Mouse (Mus musculus): ENCODE results near the gene Snapin. TPM values are rescaled to one million over a fixed set of nuclear protein-coding genes. Genes with fewer than 3 reads are reported as not detected.

Snapin gene
- 68.0 and 74.7 TPM in 2 replicates for polyA plus RNA-seq (2014; fragmentation: Nextera tagmentation; extraction: Ambion mirVana)

DNA sequence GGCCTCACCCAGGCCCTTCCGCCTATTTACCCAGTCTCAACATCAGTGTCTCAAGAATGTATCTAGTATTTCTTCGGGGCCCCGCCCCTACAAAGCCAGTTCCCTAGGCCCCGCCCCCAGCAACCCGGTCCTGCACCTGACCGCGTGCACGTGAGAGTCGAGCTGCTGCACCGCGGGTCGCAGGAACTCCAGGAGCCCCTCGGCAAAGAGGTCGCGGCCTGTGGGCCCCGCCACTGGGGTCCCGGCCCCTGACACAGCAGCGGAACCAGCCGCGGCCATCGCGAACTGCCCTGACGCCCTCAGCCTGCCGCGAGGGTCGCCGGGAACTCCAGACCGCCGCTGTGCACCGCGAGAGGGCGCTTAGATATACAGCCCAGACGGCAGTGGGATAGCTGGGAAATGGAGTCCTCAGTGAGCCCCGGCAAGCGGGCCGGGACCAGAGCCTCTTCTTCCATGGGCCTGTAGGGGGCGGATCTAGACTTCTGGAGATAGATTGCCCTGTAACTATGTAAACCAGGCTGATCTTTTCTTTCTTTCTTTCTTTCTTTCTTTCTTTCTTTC lies at the start of gene Snapin:
Snapin (minus strand) TSS at position 338 of the 561 bp plus-strand sequence.
- H3K36me3 ChIP-seq (ENCODE audit: insufficient read depth) = peaks cover 36% of the 10 kb centered on the region
- H3K9me3 ChIP-seq (ENCODE audit: low read depth, low read length) = no peaks in the 10 kb centered on the region
- peak; percentile 98 for DNase-seq
- peak within 1 kb of the TSS; percentile 73 for H3K4me2 ChIP-seq
- H3K9ac ChIP-seq = peak within 1 kb of the TSS; percentile 70
- H3K4me3 ChIP-seq (ENCODE audit: low read depth, low read length) = peak within 1 kb of the TSS; percentile 71
- H3K27me3 ChIP-seq (ENCODE audit: insufficient read depth, low read length) = no peaks in the 10 kb centered on the region
- under 1% methylated on average over 37 of the region's 37 CpGs for WGBS
- peak; percentile 98 for ATAC-seq (ENCODE audit: insufficient read depth)
- peak within 1 kb of the TSS; percentile 86 for H3K27ac ChIP-seq (ENCODE audit: low read depth)
- 0 out of 2 replicates have a peak, but pooled peaks cover 3% of the 10 kb centered on the region for H3K4me1 ChIP-seq (ENCODE audit: insufficient read depth)
- TF ChIP-seq CTCF (IDR thresholded peaks at IDR 0.05; ENCODE audit: low read depth) = peak; percentile 85

DNA sequence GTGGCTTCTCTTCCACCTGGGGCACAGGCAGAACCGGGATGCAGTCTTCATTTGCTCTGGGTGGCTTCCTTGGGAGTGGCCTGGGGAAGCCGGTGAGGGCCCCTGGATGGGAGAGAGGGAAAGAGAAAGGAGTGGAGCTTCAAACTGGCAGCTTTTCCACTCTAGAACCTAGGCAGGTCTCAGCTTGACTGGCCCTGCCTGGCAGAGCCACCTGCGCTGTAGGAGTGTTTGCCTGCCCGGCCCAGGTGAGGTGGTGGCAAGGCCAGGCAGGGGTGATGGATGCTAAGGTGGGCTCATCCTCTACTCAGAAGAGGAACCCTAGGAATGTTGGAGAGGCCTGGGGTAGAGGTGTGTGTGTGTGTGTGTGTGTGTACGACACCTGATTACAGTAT lies 47.1 kb upstream of the Snapin start:
- Histone ChIP-seq H3K9ac (no peak overlapping the region), H3K27me3 (ENCODE audit: insufficient read depth, low read length) (no peaks in the 10 kb centered on the region), H3K4me3 (ENCODE audit: low read depth, low read length) (peak overlapping the region; percentile 3; the same call in 1 of the 2 replicates), H3K36me3 (ENCODE audit: insufficient read depth) (no peaks in the 10 kb centered on the region), H3K4me2 (peak overlapping the region; percentile 45), H3K27ac (ENCODE audit: low read depth) (no peak overlapping the region), H3K9me3 (ENCODE audit: low read depth, low read length) (no peaks in the 10 kb centered on the region), H3K4me1 (ENCODE audit: insufficient read depth) (no peaks in the 10 kb centered on the region)
- 62% methylated on average over 5 of the region's 5 CpGs for WGBS
- ATAC-seq (ENCODE audit: insufficient read depth) (no peak), DNase-seq (no peak)
- TF ChIP-seq CTCF (IDR thresholded peaks at IDR 0.05; ENCODE audit: low read depth) = no peak

DNA sequence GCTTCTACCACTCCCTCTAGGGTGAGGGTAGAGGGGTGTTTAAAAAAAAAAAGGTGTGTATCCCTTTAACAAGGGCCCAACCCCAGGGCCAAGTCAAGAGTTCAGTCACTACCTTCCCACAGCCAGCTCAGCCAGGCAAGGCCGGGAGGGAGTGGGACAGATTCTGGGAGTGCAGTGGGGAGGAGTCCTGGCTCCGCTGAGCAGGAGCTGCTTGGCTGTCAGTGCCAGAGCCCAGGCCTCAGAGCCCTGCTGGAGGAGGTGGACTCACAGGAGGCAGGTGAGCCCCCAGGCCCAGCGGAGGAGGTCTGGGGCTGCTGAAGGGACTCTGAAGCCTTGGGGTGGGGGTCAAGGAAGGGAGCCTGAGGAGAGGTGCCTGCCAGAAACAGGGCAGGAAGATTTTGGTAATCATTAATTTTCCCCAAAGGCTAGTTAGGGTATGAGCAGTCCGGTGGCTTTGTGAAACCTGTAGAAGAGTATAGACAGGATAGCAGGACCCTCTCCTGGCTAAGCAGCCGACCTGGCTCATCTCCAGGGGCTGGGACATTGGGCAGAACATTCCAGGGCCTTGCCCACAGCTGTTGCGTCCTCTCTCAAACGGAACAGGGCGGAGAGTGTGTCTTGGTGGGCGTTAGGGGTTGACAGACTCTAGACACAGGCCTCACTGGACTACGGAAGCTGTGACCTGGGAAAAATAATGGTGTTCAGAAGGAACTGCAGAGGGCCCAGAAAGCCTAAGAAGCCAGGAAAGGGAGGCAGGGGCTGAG lies 46.5 kb upstream of the Snapin start, which contains the start of gene S100a16:
S100a16 (plus strand) TSS at position 114 of the 764 bp plus-strand sequence.
- no peak for TF ChIP-seq CTCF (IDR thresholded peaks at IDR 0.05; ENCODE audit: low read depth)
- Histone ChIP-seq H3K27me3 (ENCODE audit: insufficient read depth, low read length) (no peaks in the 10 kb centered on the region), H3K27ac (ENCODE audit: low read depth) (no peak within 1 kb of the TSS; the same call in 1 of the 2 replicates), H3K9me3 (ENCODE audit: low read depth, low read length) (no peaks in the 10 kb centered on the region), H3K9ac (no peak within 1 kb of the TSS), H3K36me3 (ENCODE audit: insufficient read depth) (no peaks in the 10 kb centered on the region), H3K4me2 (peak within 1 kb of the TSS; percentile 45), H3K4me1 (ENCODE audit: insufficient read depth) (no peaks in the 10 kb centered on the region), H3K4me3 (ENCODE audit: low read depth, low read length) (peak within 1 kb of the TSS; percentile 3; the same call in 1 of the 2 replicates)
- peak; percentile 54 for DNase-seq
- 34% methylated on average over 10 of the region's 10 CpGs for WGBS
- peak; percentile 77 for ATAC-seq (ENCODE audit: insufficient read depth)

DNA sequence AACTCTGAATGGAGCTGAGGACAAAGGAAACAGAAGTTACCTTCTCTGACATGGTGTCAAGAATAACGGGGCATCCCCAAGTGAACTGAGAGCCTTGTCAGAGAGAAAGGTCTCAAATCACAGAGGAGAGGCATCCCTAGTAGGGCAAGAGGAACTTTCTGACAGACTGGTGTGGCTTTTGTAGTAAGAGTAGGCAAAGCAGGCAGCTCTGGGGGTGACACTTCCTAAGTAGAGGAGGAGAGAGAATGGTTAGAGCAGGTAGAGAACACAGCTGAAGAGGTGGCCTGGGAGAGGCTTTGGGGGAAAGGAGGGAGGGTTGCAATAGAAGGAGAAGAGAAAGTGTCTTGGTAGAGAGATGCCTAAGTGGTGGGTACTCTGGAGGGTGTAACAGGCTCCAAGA lies 44.6 kb upstream of the Snapin start:
- no peak overlapping the region for H3K9ac ChIP-seq
- H3K4me1 ChIP-seq (ENCODE audit: insufficient read depth) = no peaks in the 10 kb centered on the region
- ATAC-seq (ENCODE audit: insufficient read depth) (no peak), DNase-seq (no peak)
- no peaks in the 10 kb centered on the region for H3K9me3 ChIP-seq (ENCODE audit: low read depth, low read length)
- no peaks in the 10 kb centered on the region for H3K27me3 ChIP-seq (ENCODE audit: insufficient read depth, low read length)
- no peak overlapping the region for H3K4me3 ChIP-seq (ENCODE audit: low read depth, low read length)
- no peak overlapping the region for H3K4me2 ChIP-seq
- TF ChIP-seq CTCF (IDR thresholded peaks at IDR 0.05; ENCODE audit: low read depth) = no peak
- no peaks in the 10 kb centered on the region for H3K36me3 ChIP-seq (ENCODE audit: insufficient read depth)
- no peak overlapping the region for H3K27ac ChIP-seq (ENCODE audit: low read depth)
- WGBS = 74% methylated on average over 1 of the region's 1 CpGs

DNA sequence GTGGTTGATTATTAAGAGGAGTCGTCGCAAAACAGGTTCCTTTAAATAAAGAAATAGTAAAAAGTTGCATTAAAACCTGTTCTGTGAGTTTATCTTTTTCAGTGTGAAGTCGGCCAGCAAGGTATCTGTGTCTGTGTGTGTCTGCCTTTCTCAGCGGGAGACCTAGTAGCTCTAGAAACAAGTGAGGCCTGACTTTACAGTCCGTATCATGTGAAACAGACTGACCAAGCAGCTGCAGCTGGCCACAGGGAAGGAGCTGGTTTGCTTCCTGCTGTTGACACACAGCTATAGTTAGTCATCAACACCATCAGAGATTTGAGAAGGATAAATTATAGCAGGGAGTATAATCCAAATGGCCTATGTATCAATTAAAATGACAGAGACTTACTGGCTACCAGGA lies 40.9 kb upstream of the Snapin start:
- H3K9me3 ChIP-seq (ENCODE audit: low read depth, low read length) = no peaks in the 10 kb centered on the region
- no peak for DNase-seq
- no peak for TF ChIP-seq CTCF (IDR thresholded peaks at IDR 0.05; ENCODE audit: low read depth)
- H3K36me3 ChIP-seq (ENCODE audit: insufficient read depth) = no peaks in the 10 kb centered on the region
- no peak overlapping the region for H3K4me2 ChIP-seq
- no peak overlapping the region for H3K27ac ChIP-seq (ENCODE audit: low read depth)
- no peaks in the 10 kb centered on the region for H3K4me1 ChIP-seq (ENCODE audit: insufficient read depth)
- WGBS = 52% methylated on average over 5 of the region's 5 CpGs
- ATAC-seq (ENCODE audit: insufficient read depth) = no peak
- H3K4me3 ChIP-seq (ENCODE audit: low read depth, low read length) = no peak overlapping the region
- no peak overlapping the region for H3K9ac ChIP-seq
- no peaks in the 10 kb centered on the region for H3K27me3 ChIP-seq (ENCODE audit: insufficient read depth, low read length)

DNA sequence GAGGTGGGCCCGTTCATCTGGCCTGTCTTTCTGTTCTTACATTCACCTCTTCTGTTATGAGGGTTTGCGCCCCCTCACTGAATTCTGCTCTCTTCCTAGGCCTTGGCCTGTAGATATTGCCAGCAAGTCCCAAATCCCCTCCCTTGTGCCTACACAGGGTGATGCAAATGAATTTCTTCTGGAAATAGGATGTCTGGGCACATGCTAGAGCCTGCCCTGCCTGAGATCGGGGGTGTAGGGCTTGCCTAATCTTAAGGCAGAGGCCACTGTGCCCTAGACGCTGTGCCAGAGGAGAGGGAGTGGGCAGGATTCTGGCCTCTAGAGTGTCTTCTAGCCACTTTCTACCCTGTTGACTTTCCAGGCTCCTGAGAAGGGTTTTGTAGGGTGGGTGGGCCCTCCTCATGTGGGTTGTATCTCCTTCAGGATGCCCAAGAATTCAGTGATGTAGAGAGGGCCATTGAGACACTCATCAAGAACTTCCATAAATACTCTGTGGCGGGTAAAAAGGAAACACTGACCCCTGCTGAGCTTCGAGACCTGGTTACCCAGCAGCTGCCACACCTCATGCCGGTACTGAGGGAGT lies 36.5 kb upstream of the Snapin start:
- H3K9me3 ChIP-seq (ENCODE audit: low read depth, low read length) = no peaks in the 10 kb centered on the region
- no peak overlapping the region for H3K9ac ChIP-seq
- ATAC-seq (ENCODE audit: insufficient read depth) (no peak), DNase-seq (no peak)
- H3K27ac ChIP-seq (ENCODE audit: low read depth) = no peak overlapping the region
- no peak overlapping the region for H3K4me2 ChIP-seq
- no peak overlapping the region for H3K4me3 ChIP-seq (ENCODE audit: low read depth, low read length)
- H3K36me3 ChIP-seq (ENCODE audit: insufficient read depth) = no peaks in the 10 kb centered on the region
- H3K4me1 ChIP-seq (ENCODE audit: insufficient read depth) = peaks cover 3% of the 10 kb centered on the region; the same call in 1 of the 2 replicates
- no peaks in the 10 kb centered on the region for H3K27me3 ChIP-seq (ENCODE audit: insufficient read depth, low read length)
- 82% methylated on average over 7 of the region's 7 CpGs for WGBS
- TF ChIP-seq CTCF (IDR thresholded peaks at IDR 0.05; ENCODE audit: low read depth) = no peak

DNA sequence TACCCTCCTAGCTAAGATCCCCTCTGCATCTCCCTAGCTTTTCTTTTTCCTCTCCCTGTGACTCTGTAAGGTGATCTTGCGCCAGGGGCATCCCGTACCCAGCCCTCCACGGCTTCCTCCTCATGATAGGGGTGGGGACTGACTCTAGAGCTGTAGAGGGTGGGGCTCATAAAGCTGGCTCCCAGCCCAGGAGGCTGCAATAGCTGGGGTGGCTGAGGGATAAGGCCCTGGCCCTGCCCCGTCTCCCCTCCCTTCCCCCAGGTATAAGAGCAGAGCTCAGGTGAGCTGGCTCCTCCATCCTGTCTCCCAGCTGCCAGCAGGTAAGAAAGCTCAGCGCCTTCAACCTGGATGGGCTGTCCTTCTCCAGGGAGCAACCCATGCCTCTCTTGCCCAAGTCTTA lies 35.7 kb upstream of the Snapin start, which contains the start of gene S100a14:
S100a14 (plus strand) TSS at position 277 of the 400 bp plus-strand sequence.
- H3K4me3 ChIP-seq (ENCODE audit: low read depth, low read length) = no peak within 1 kb of the TSS
- ATAC-seq (ENCODE audit: insufficient read depth) (peak; percentile 89), DNase-seq (peak; percentile 63)
- 47% methylated on average over 5 of the region's 5 CpGs for WGBS
- no peak within 1 kb of the TSS for H3K4me2 ChIP-seq
- no peak for TF ChIP-seq CTCF (IDR thresholded peaks at IDR 0.05; ENCODE audit: low read depth)
- H3K9me3 ChIP-seq (ENCODE audit: low read depth, low read length) = no peaks in the 10 kb centered on the region
- peaks cover 3% of the 10 kb centered on the region; the same call in 1 of the 2 replicates for H3K4me1 ChIP-seq (ENCODE audit: insufficient read depth)
- no peak within 1 kb of the TSS for H3K27ac ChIP-seq (ENCODE audit: low read depth)
- H3K9ac ChIP-seq = no peak within 1 kb of the TSS
- H3K36me3 ChIP-seq (ENCODE audit: insufficient read depth) = no peaks in the 10 kb centered on the region
- no peaks in the 10 kb centered on the region for H3K27me3 ChIP-seq (ENCODE audit: insufficient read depth, low read length)
